In the genomic region with DNA sequence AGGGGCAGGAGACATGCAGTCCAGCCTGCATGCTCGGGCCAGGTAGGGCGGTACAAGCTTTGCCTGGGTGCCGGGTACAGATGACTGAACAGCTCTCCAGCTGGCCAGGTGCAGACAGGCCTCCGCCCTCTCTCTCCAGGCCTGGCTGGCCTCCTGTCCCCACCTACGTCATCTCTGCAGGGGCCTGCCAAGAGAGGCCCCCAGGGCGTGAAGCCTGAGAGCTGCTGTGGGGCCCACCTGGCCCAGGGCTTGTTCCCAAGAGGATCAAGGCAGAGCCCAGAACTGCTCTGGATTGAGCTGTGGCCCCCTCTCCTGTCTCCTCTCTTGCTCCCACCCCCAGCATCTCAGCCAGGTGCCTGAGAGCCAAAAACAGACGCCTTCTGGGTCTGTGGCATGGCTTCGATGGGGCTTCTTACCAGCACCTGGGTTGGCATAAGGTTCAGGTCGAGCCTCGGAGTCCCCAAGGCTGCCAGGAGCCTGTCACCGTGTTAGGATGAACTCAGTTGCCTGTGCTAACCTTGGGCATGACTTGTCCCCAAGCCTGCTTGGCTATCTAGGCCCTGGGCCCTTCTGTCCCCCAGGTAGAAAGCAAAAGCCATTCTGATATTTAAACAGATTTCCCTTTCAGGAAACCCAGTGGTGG, we compare ENCODE assay signal across 11 mouse cellular contexts. TPM values are rescaled to one million over a fixed set of nuclear protein-coding genes. Genes with fewer than 3 reads are reported as not detected.
A peak's percentile ranks its signal among the peaks of the same experiment; 100 is the strongest.
DNase-seq lines count a peak whose midpoint lies in the region; ATAC-seq and TF ChIP-seq lines count a peak whose summit lies in the region.
"Had no signal": no experiment of that assay in that cellular context is flagged by ENCODE, and none has a peak within 500 bp of the region (broad histone marks: within the 10 kb centered on the region; RNA-seq: fewer than 3 reads in every experiment).

No protein-coding gene starts in this region.

- H3K27ac ChIP-seq in heart, embryonic 15.5 days: peak overlapping the region; percentile 46
- H3K27ac ChIP-seq in heart, embryonic 10.5 days: no peak overlapping the region; the same call in 1 of the 2 replicates
- no peak overlapping the region for H3K27ac ChIP-seq in ES-E14 (ENCODE audit: insufficient read depth, low read depth, low read length, poor library complexity, severe bottlenecking)
- H3K27ac ChIP-seq in intestine, embryonic 15.5 days: peak overlapping the region; percentile 84
- no peak overlapping the region for H3K27ac ChIP-seq in thymus, adult 2 months (ENCODE audit: control insufficient read depth, insufficient read depth, low read length)
- H3K27ac ChIP-seq: neural tube, embryonic 13.5 days had no signal

- no peak overlapping the region for H3K4me3 ChIP-seq in heart, embryonic 15.5 days
- H3K4me3 ChIP-seq in heart, embryonic 10.5 days: no peak overlapping the region
- H3K4me3 ChIP-seq in ES-E14 (ENCODE audit: insufficient read depth in 1 of 2, low read depth in 1 of 2, low read length in 2 of 2, poor library complexity in 1 of 2, severe bottlenecking in 1 of 2): no peak overlapping the region
- 0 out of 2 replicates have a peak overlapping the region, but pooled peaks have one; percentile 3 for H3K4me3 ChIP-seq in intestine, embryonic 15.5 days (replicated peaks)
- no peak overlapping the region for H3K4me3 ChIP-seq in thymus, adult 2 months (ENCODE audit: control insufficient read depth, insufficient read depth, low read length)
- H3K4me3 ChIP-seq: neural tube, embryonic 13.5 days had no signal

- H3K27me3 ChIP-seq in heart, embryonic 15.5 days: no peaks in the 10 kb centered on the region
- no peaks in the 10 kb centered on the region for H3K27me3 ChIP-seq in heart, embryonic 10.5 days (ENCODE audit: insufficient read depth, poor library complexity, severe bottlenecking)
- no peaks in the 10 kb centered on the region for H3K27me3 ChIP-seq in intestine, embryonic 15.5 days (replicated peaks)
- no peaks in the 10 kb centered on the region for H3K27me3 ChIP-seq in thymus, adult 2 months (ENCODE audit: control insufficient read depth, insufficient read depth, low read length)
- H3K27me3 ChIP-seq: neural tube, embryonic 13.5 days had no signal

- no peaks in the 10 kb centered on the region for H3K9me3 ChIP-seq in heart, embryonic 15.5 days (replicated peaks)
- H3K9me3 ChIP-seq in heart, embryonic 10.5 days: no peaks in the 10 kb centered on the region
- H3K9me3 ChIP-seq in ES-E14 (ENCODE audit: control insufficient read depth, insufficient read depth, low read depth, low read length): no peaks in the 10 kb centered on the region
- H3K9me3 ChIP-seq in intestine, embryonic 15.5 days: no peaks in the 10 kb centered on the region
- H3K9me3 ChIP-seq: neural tube, embryonic 13.5 days had no signal

- H3K9ac ChIP-seq in heart, embryonic 15.5 days: 0 out of 2 replicates have a peak overlapping the region, but pooled peaks have one; percentile 1
- peak overlapping the region; percentile 14; the same call in 1 of the 2 replicates for H3K9ac ChIP-seq in ES-E14 (ENCODE audit: insufficient read depth, low read depth, low read length, poor library complexity, severe bottlenecking)
- H3K9ac ChIP-seq in intestine, embryonic 15.5 days: peak overlapping the region; percentile 26; the same call in 1 of the 2 replicates
- H3K9ac ChIP-seq: neural tube, embryonic 13.5 days had no signal

- TF ChIP-seq POLR2A in thymus, adult 2 months (IDR thresholded peaks at IDR 0.05; ENCODE audit: control insufficient read depth, extremely low read depth, insufficient read depth, low read length, poor library complexity): no peak

- ATAC-seq in heart, embryonic 15.5 days (replicated peaks; ENCODE audit: insufficient number of reproducible peaks, insufficient read depth, low FRiP score, low read depth): 0 out of 2 replicates have a peak, but pooled peaks have one; percentile 36
- ATAC-seq in intestine, embryonic 15.5 days: peak; percentile 79

- H3K36me3 ChIP-seq in heart, embryonic 15.5 days: peaks cover 4% of the 10 kb centered on the region; the same call in 1 of the 2 replicates
- H3K36me3 ChIP-seq in heart, embryonic 10.5 days: peaks cover 9% of the 10 kb centered on the region
- H3K36me3 ChIP-seq in ES-E14 (ENCODE audit: control insufficient read depth, insufficient read depth, low read length, poor library complexity, severe bottlenecking): no peaks in the 10 kb centered on the region
- 0 out of 2 replicates have a peak, but pooled peaks cover 4% of the 10 kb centered on the region for H3K36me3 ChIP-seq in intestine, embryonic 15.5 days
- no peaks in the 10 kb centered on the region for H3K36me3 ChIP-seq in thymus, adult 2 months (ENCODE audit: control insufficient read depth, insufficient read depth, low read length)

- peaks cover 50% of the 10 kb centered on the region for H3K4me1 ChIP-seq in heart, embryonic 15.5 days (replicated peaks)
- peaks cover 52% of the 10 kb centered on the region for H3K4me1 ChIP-seq in heart, embryonic 10.5 days
- peaks cover 0 to 4% of the 10 kb centered on the region in 2 experiments; a peak in 1 of 4 replicates for H3K4me1 ChIP-seq in ES-E14 (ENCODE audit: control insufficient read depth in 2 of 2, insufficient read depth in 2 of 2, low read length in 2 of 2, poor library complexity in 1 of 2)
- H3K4me1 ChIP-seq in intestine, embryonic 15.5 days (replicated peaks): peaks cover 53% of the 10 kb centered on the region
- no peaks in the 10 kb centered on the region for H3K4me1 ChIP-seq in thymus, adult 2 months (replicated peaks; ENCODE audit: control insufficient read depth, insufficient read depth, low read length)

- 64% methylated on average over 11 of the region's 11 CpGs for WGBS in heart, embryonic 15.5 days
- WGBS in heart, embryonic 10.5 days: 74% methylated on average over 11 of the region's 11 CpGs
- 61% methylated on average over 11 of the region's 11 CpGs for WGBS in intestine, embryonic 15.5 days
- WGBS in thymus, adult 2 months: 91% methylated on average over 11 of the region's 11 CpGs

- DNase-seq in heart, embryonic 10.5 days (ENCODE audit: low spot score): no peak
- no peak for DNase-seq in ES-E14 (ENCODE audit: low read depth, low spot score)
- peak; percentile 51 to 74 for DNase-seq in kidney, postnatal 4 days
- DNase-seq in thymus, adult 2 months: no peak
- no peak for DNase-seq in natural killer cell, adult 2 months (ENCODE audit: low spot score in 2 of 2)
- no peak for DNase-seq in right cerebral cortex, postnatal 10 days (ENCODE audit: low spot score in 2 of 2)
- DNase-seq: layer of hippocampus, adult 9-11 months; thymus, postnatal 4 days had no signal

- no peak overlapping the region for H3K4me2 ChIP-seq in heart, embryonic 15.5 days
- peak overlapping the region; percentile 41 for H3K4me2 ChIP-seq in intestine, embryonic 15.5 days (replicated peaks)
- H3K4me2 ChIP-seq: neural tube, embryonic 13.5 days had no signal

- no peak for TF ChIP-seq CTCF in thymus, adult 2 months (IDR thresholded peaks at IDR 0.05; ENCODE audit: borderline replicate concordance, control insufficient read depth, extremely low read depth, insufficient read depth, low read length, poor library complexity)

- in situ Hi-C loops in ES-E14 (cut with MboI; ENCODE audit: low sequenced_read_pairs in 2 of 2, unreplicated experiment in 2 of 2): no loop called here

TF ChIP-seq in ES-E14, 5 proteins besides CTCF, POLR2A, EP300 and RAD21:
- no peak for TF ChIP-seq CHD2 (IDR thresholded peaks at IDR 0.05; ENCODE audit: low read depth, low read length)
- TF ChIP-seq ZNF384 (IDR thresholded peaks at IDR 0.05; ENCODE audit: low read depth, low read length): no peak
- TF ChIP-seq ZC3H11A (IDR thresholded peaks at IDR 0.05; ENCODE audit: borderline replicate concordance, low read depth, low read length): no peak
- TF ChIP-seq MAFK (IDR thresholded peaks at IDR 0.05; ENCODE audit: insufficient read depth, low read depth, low read length): no peak
- no peak for TF ChIP-seq HCFC1 (IDR thresholded peaks at IDR 0.05; ENCODE audit: borderline replicate concordance, insufficient read depth, low read length)
TF ChIP-seq in ES-E14: peak in this region for 0.

RNA-seq across cellular contexts. Expression of gene Crtc1, which starts 32.8 kb away (rescaled TPM):
- polyA plus RNA-seq in heart, embryonic 15.5 days (2015; fragmentation: Nextera tagmentation; extraction: Ambion mirVana): 8.7 and 14.2 TPM in 2 replicates
- polyA plus RNA-seq in heart, embryonic 10.5 days (2016; fragmentation: Nextera tagmentation; extraction: Ambion mirVana): 13.0 and 15.8 TPM in 2 replicates
- 3.3 and 4.9 TPM in 2 replicates for total RNA-seq in ES-E14 (2012; rRNA removed)
- 14.8 and 15.0 TPM in 2 replicates for polyA plus RNA-seq in intestine, embryonic 15.5 days (2015; fragmentation: Nextera tagmentation; extraction: Ambion mirVana)
- 43.9 and 49.0 TPM in 2 replicates for polyA plus RNA-seq in thymus, adult 2 months (2012; rRNA removed)

RNA-seq across cellular contexts. Expression of gene Comp, which starts 33.2 kb away (rescaled TPM):
- polyA plus RNA-seq in heart, embryonic 15.5 days (2015; fragmentation: Nextera tagmentation; extraction: Ambion mirVana): 2.8 and 4.0 TPM in 2 replicates
- 0.43 and 1.2 TPM in 2 replicates for polyA plus RNA-seq in heart, embryonic 10.5 days (2016; fragmentation: Nextera tagmentation; extraction: Ambion mirVana)
- total RNA-seq in ES-E14 (2012; rRNA removed): 1.2 and 1.4 TPM in 2 replicates
- polyA plus RNA-seq in intestine, embryonic 15.5 days (2015; fragmentation: Nextera tagmentation; extraction: Ambion mirVana): 0.39 and 0.82 TPM in 2 replicates
- polyA plus RNA-seq in thymus, adult 2 months (2012; rRNA removed): 4.1 and 4.7 TPM in 2 replicates

RNA-seq across cellular contexts. Expression of gene Upf1, which starts 53.5 kb away (rescaled TPM):
- polyA plus RNA-seq in heart, embryonic 15.5 days (2015; fragmentation: Nextera tagmentation; extraction: Ambion mirVana): 10.5 and 13.4 TPM in 2 replicates
- polyA plus RNA-seq in heart, embryonic 10.5 days (2016; fragmentation: Nextera tagmentation; extraction: Ambion mirVana): 14.5 and 19.8 TPM in 2 replicates
- total RNA-seq in ES-E14 (2012; rRNA removed): 54.7 and 57.6 TPM in 2 replicates
- 14.6 and 15.7 TPM in 2 replicates for polyA plus RNA-seq in intestine, embryonic 15.5 days (2015; fragmentation: Nextera tagmentation; extraction: Ambion mirVana)
- polyA plus RNA-seq in thymus, adult 2 months (2012; rRNA removed): 76.0 and 104 TPM in 2 replicates

Comparison
In these comparisons a context has a peak if more than half of its experiments do, and no peak if none do; other contexts are left out.
1. H3K27ac ChIP-seq: peak in heart, embryonic 15.5 days (single experiment) and intestine, embryonic 15.5 days (single experiment); none in heart, embryonic 10.5 days (single experiment), ES-E14 (single experiment) and thymus, adult 2 months (single experiment).
2. DNase-seq: peak in kidney, postnatal 4 days (2 of 2); none in heart, embryonic 10.5 days (single experiment), ES-E14 (single experiment), thymus, adult 2 months (single experiment), natural killer cell, adult 2 months (0 of 2) and right cerebral cortex, postnatal 10 days (0 of 2).
3. Peak in every context shown above with its lines, with median percentiles within 50 percentile points of each other: H3K9ac ChIP-seq.